Mouse (Mus musculus) natural killer cell, adult 2 months (primary cell): ENCODE results near the gene Supt7l.

Experiments
- DNase-seq, 2 experiments: peaks; one replicate each; pipeline ENCODE4 v3.0.0; 2022; ENCODE audit warnings: low spot score in 2 of 2

Supt7l gene

GRCm38 (mm10) chr5:31492031-31492430 lies 35.6 kb downstream of the Supt7l start:
- no peak for DNase-seq

GRCm38 (mm10) chr5:31489116-31489769 lies 38.4 kb downstream of the Supt7l start:
- no peak for DNase-seq

GRCm38 (mm10) chr5:31487889-31488288 lies 39.7 kb downstream of the Supt7l start:
- no peak for DNase-seq

- no peak for DNase-seq
Observed at GRCm38 (mm10) chr5:31485440-31485839, 42.2 kb downstream of the Supt7l start, which contains the start of gene 4930548H24Rik. TSS of gene 4930548H24Rik (plus strand) at chr5:31485740.

GRCm38 (mm10) chr5:31480536-31480935 lies 47.1 kb downstream of the Supt7l start:
- DNase-seq = no peak

- peak; percentile 49 to 62 for DNase-seq
Observed at GRCm38 (mm10) chr5:31470334-31470733, 57.3 kb downstream of the Supt7l start.

DNA sequence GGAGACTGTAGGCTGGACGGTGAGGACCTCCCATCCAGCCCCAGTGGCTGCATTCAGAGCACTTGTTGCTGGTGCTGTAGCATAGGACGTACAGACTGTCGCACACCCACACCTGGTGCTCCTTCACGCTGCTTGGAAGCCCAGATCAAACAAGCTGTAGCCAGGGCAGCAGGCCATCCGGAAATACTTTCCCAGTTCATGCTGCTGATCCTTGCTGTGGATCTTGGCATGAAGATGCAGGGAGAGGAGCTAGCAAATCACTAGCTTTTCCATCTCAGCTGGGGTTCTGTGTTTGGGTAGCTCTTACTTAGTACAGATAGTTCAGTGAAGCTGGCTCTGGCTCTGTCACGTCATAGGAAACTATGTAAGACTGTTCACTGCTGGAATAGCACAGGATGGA lies 57.9 kb downstream of the Supt7l start:
- no peak for DNase-seq

DNA sequence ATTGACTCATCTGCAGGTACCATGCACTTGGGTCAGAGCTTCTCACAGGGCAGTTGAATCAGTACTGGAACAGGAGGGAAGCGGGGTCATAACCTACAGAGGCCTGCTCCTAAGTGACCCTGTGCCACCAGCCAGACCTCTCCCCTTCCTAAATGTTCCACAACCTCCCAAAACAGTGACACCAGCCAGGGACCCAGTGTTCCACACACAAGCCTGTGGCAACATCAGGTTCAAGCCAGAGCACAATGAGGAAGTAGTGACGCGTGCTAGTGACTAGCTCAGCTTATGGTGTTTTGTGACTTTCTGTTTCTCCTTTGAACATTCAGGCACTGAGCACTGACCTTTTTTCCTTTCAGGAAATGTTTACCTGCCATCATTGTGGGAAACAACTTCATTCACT lies 59.8 kb downstream of the Supt7l start:
- DNase-seq = no peak
